In the genomic region with DNA sequence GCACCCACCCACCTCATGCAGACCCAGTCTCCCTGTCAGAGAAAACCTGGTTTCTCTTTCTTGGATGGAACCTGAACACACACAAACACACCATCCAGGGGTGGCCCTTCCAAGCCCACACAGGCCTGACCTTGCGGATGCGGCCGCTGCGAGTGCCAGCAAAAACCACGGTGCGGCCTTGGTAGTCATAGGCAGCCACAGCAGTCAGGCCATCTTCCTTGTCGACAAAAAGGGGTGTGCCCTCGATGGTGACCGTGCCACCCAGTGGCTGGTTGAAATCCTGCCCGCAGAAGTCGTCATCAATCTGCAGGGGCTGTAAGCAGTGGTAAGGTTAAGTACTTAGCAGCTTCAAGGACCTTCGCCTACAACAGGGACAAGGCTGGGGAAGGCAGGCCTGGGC, we compare ENCODE assay signal across 12 mouse cellular contexts. TPM values are rescaled to one million over a fixed set of nuclear protein-coding genes. Genes with fewer than 3 reads are reported as not detected.
DNase-seq lines count a peak whose midpoint lies in the region; ATAC-seq lines count a peak whose summit lies in the region.
"Had no signal": no experiment of that assay in that cellular context is flagged by ENCODE, and none has a peak within 500 bp of the region (broad histone marks: within the 10 kb centered on the region; RNA-seq: fewer than 3 reads in every experiment).

No protein-coding gene starts in this region.

- peak; percentile 74 for DNase-seq in ovary, postnatal 36 days (ENCODE audit: low spot score)
- DNase-seq in ovary, postnatal 10 days (ENCODE audit: low spot score) = no peak
- DNase-seq in right cerebral cortex, postnatal 4 days = no peak
- no peak for DNase-seq in kidney, postnatal 36 days
- DNase-seq: cerebellum, adult 9-10 months; kidney, adult 2 months had no signal

- no peak for ATAC-seq in forebrain, embryonic 13.5 days
- ATAC-seq in forebrain, embryonic 16.5 days = no peak
- ATAC-seq in hindbrain, embryonic 12.5 days (ENCODE audit: low FRiP score) = no peak
- no peak for ATAC-seq in inflammation-experienced regulatory T-cells, adult 6 months

- H3K4me1 ChIP-seq in forebrain, embryonic 13.5 days = peaks cover 98% of the 10 kb centered on the region
- peaks cover 67% of the 10 kb centered on the region for H3K4me1 ChIP-seq in forebrain, embryonic 16.5 days (replicated peaks; ENCODE audit: control insufficient read depth, insufficient read depth, low read length)
- peaks cover 98% of the 10 kb centered on the region for H3K4me1 ChIP-seq in hindbrain, embryonic 12.5 days

- 0 out of 2 replicates have a peak overlapping the region, but pooled peaks have one; percentile 12 for H3K9ac ChIP-seq in forebrain, embryonic 13.5 days
- H3K9ac ChIP-seq in forebrain, embryonic 16.5 days (replicated peaks; ENCODE audit: low read depth, low read length) = no peak overlapping the region
- no peak overlapping the region for H3K9ac ChIP-seq in hindbrain, embryonic 12.5 days
- H3K9ac ChIP-seq: liver, embryonic 14.5 days had no signal

- H3K4me3 ChIP-seq in forebrain, embryonic 13.5 days = no peak overlapping the region
- no peak overlapping the region for H3K4me3 ChIP-seq in forebrain, embryonic 16.5 days (replicated peaks; ENCODE audit: low read length)
- no peak overlapping the region for H3K4me3 ChIP-seq in hindbrain, embryonic 12.5 days

- 82% methylated on average over 12 of the region's 12 CpGs for WGBS in forebrain, embryonic 13.5 days
- WGBS in forebrain, embryonic 16.5 days = 80% methylated on average over 12 of the region's 12 CpGs
- WGBS in hindbrain, embryonic 12.5 days = 82% methylated on average over 12 of the region's 12 CpGs

- no peak overlapping the region for H3K4me2 ChIP-seq in forebrain, embryonic 13.5 days
- no peak overlapping the region for H3K4me2 ChIP-seq in forebrain, embryonic 16.5 days (ENCODE audit: low read length)
- no peak overlapping the region for H3K4me2 ChIP-seq in hindbrain, embryonic 12.5 days (replicated peaks)
- H3K4me2 ChIP-seq: heart, embryonic 11.5 days had no signal

- H3K9me3 ChIP-seq in forebrain, embryonic 13.5 days (replicated peaks) = no peaks in the 10 kb centered on the region
- no peaks in the 10 kb centered on the region for H3K9me3 ChIP-seq in forebrain, embryonic 16.5 days (ENCODE audit: control insufficient read depth, low read length)
- no peaks in the 10 kb centered on the region for H3K9me3 ChIP-seq in hindbrain, embryonic 12.5 days (replicated peaks)

- peaks cover 67% of the 10 kb centered on the region for H3K36me3 ChIP-seq in forebrain, embryonic 13.5 days (ENCODE audit: poor library complexity, severe bottlenecking)
- H3K36me3 ChIP-seq in forebrain, embryonic 16.5 days (ENCODE audit: control insufficient read depth, insufficient read depth) = no peaks in the 10 kb centered on the region
- peaks cover 61% of the 10 kb centered on the region for H3K36me3 ChIP-seq in hindbrain, embryonic 12.5 days

- H3K27ac ChIP-seq in forebrain, embryonic 13.5 days = no peak overlapping the region
- H3K27ac ChIP-seq in forebrain, embryonic 16.5 days (ENCODE audit: low read length) = no peak overlapping the region
- H3K27ac ChIP-seq in hindbrain, embryonic 12.5 days = 0 out of 2 replicates have a peak overlapping the region, but pooled peaks have one; percentile 6
- H3K27ac ChIP-seq: liver, embryonic 14.5 days had no signal

- no peaks in the 10 kb centered on the region for H3K27me3 ChIP-seq in forebrain, embryonic 13.5 days
- H3K27me3 ChIP-seq in forebrain, embryonic 16.5 days (replicated peaks; ENCODE audit: control insufficient read depth, insufficient read depth, low read length) = no peaks in the 10 kb centered on the region
- no peaks in the 10 kb centered on the region for H3K27me3 ChIP-seq in hindbrain, embryonic 12.5 days

RNA-seq across cellular contexts. Expression of a gene that starts 7.7 kb away (rescaled TPM):
- 34.8 and 37.4 TPM in 2 replicates for polyA plus RNA-seq in forebrain, embryonic 13.5 days (2015; fragmentation: Nextera tagmentation; extraction: Ambion mirVana)
- polyA plus RNA-seq in forebrain, embryonic 16.5 days (2015; fragmentation: Nextera tagmentation; extraction: Ambion mirVana) = 44.1 and 47.8 TPM in 2 replicates
- polyA plus RNA-seq in hindbrain, embryonic 12.5 days (2016; fragmentation: Nextera tagmentation; extraction: Ambion mirVana) = 62.8 and 65.2 TPM in 2 replicates
- 1 to 10 TPM in 1 of 3 experiments, under 1 TPM in 2; 0.60 to 2.5 (median 0.86) TPM for polyA plus RNA-seq in inflammation-experienced regulatory T-cells, adult 6 months (2017; shearing (Covaris generic))

Comparison
In these comparisons a context has a peak if more than half of its experiments do, and no peak if none do; other contexts are left out.
1. RNA of a gene that starts 7.7 kb away (polyA plus RNA-seq): 62.8 to 65.2 TPM in hindbrain, embryonic 12.5 days, 44.1 to 47.8 TPM in forebrain, embryonic 16.5 days and 34.8 to 37.4 TPM in forebrain, embryonic 13.5 days; 0.60 to 2.5 TPM in inflammation-experienced regulatory T-cells, adult 6 months; every median in the first group is over 10 times any median in the second.